Comparison of ENCODE assay signal across 21 mouse cellular contexts in the genomic region with DNA sequence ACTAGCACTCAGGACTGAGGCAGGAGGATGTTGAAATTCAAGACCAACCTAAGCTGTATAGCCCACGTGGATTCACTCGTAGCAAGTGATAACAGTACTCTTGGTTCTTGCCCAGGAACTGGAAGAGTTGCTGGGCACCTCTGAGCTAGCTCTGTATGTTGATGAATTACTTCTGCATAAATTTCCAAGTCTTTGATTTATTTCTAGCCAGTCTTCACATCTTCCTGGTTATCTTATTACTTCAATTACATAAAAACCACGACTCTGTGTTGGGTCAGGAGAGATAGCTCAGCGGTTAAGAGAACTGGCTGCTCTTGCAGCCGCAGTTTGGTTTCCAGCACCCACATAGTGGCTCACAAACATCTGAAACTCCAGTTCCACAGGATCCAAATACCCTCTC.
"Had no signal": no experiment of that assay in that cellular context is flagged by ENCODE, and none has a peak within 500 bp of the region (broad histone marks: within the 10 kb centered on the region; RNA-seq: fewer than 3 reads in every experiment).

No protein-coding gene starts in this region.

- H3K27me3 ChIP-seq: lung, embryonic 15.5 days; megakaryocyte, embryonic 14.5 days; midbrain, embryonic 12.5 days; neural tube, embryonic 13.5 days; neural tube, embryonic 15.5 days had no signal

- H3K4me2 ChIP-seq: lung, embryonic 15.5 days; midbrain, embryonic 12.5 days; neural tube, embryonic 13.5 days; neural tube, embryonic 15.5 days had no signal

- H3K9ac ChIP-seq: liver, postnatal 0 days; lung, embryonic 15.5 days; midbrain, embryonic 12.5 days; neural tube, embryonic 13.5 days; neural tube, embryonic 15.5 days had no signal

- DNase-seq: lung, adult 2 months; lung, postnatal 4 days; midbrain, embryonic 14.5 days; retina, postnatal 1 day; right cerebral cortex, adult 18-20 months; right cerebral cortex, postnatal 25 days; right cerebral cortex, postnatal 4 days; spleen, adult 18-20 months; thymus, adult 18-20 months; thymus, postnatal 14 days; thymus, postnatal 36 days had no signal

- H3K4me1 ChIP-seq: lung, embryonic 15.5 days; midbrain, embryonic 10.5 days; midbrain, embryonic 12.5 days; neural tube, embryonic 13.5 days; neural tube, embryonic 15.5 days had no signal

- H3K4me3 ChIP-seq: lung, embryonic 15.5 days; megakaryocyte, embryonic 14.5 days; midbrain, embryonic 10.5 days; midbrain, embryonic 12.5 days; myocyte; neural tube, embryonic 13.5 days; neural tube, embryonic 15.5 days had no signal

- H3K9me3 ChIP-seq: lung, embryonic 15.5 days; megakaryocyte, embryonic 14.5 days; midbrain, embryonic 10.5 days; midbrain, embryonic 12.5 days; neural tube, embryonic 13.5 days; neural tube, embryonic 15.5 days had no signal

- ATAC-seq: liver, postnatal 0 days; lung, postnatal 0 days; midbrain, embryonic 16.5 days had no signal

- H3K27ac ChIP-seq: lung, embryonic 15.5 days; midbrain, embryonic 10.5 days; midbrain, embryonic 12.5 days; neural tube, embryonic 13.5 days; neural tube, embryonic 15.5 days had no signal
